8 mouse cellular contexts compared by ENCODE assay signal in genomic region chr6:99521038-99521640, GRCm38 (mm10). TPM values are rescaled to one million over a fixed set of nuclear protein-coding genes. Genes with fewer than 3 reads are reported as not detected.
DNase-seq lines count a peak whose midpoint lies in the region; ATAC-seq and TF ChIP-seq lines count a peak whose summit lies in the region.

No protein-coding gene starts in this region.

- TF ChIP-seq EP300 in heart, adult 2 months (IDR thresholded peaks at IDR 0.05; ENCODE audit: insufficient read depth, low read depth, low read length): 0 out of 2 replicates have a peak, but pooled peaks have one; percentile 2

- no peaks in the 10 kb centered on the region for H3K9me3 ChIP-seq in neural tube, embryonic 11.5 days (ENCODE audit: control insufficient read depth, low read length)
- H3K9me3 ChIP-seq in liver, embryonic 12.5 days (replicated peaks): no peaks in the 10 kb centered on the region

- DNase-seq in neural tube, embryonic 11.5 days (ENCODE audit: low spot score): peak; percentile 77
- no peak for DNase-seq in neural tube, embryonic 10.5 days (ENCODE audit: extremely low spot score, low spot score)
- DNase-seq in embryo, embryonic 11 days: peak; percentile 86
- peak; percentile 83 to 85 for DNase-seq in heart, adult 2 months
- peak; percentile 29 to 41 for DNase-seq in kidney, adult 8-10 months
- peak; percentile 54 for DNase-seq in naive thymus-derived CD4-positive, alpha-beta T cell, adult 2 months (ENCODE audit: low read depth)
- peak; percentile 83 for DNase-seq in testis, postnatal 14 days (ENCODE audit: low spot score)

- peak; percentile 59 for ATAC-seq in neural tube, embryonic 11.5 days (ENCODE audit: insufficient read depth, low FRiP score, low TSS enrichment)
- peak; percentile 46 for ATAC-seq in liver, embryonic 12.5 days

- H3K9ac ChIP-seq in neural tube, embryonic 11.5 days (ENCODE audit: low read length): peak overlapping the region; percentile 97
- peak overlapping the region; percentile 81 for H3K9ac ChIP-seq in heart, adult 2 months (ENCODE audit: low read depth, low read length)
- peak overlapping the region; percentile 88 for H3K9ac ChIP-seq in liver, embryonic 12.5 days

- TF ChIP-seq CTCF in heart, adult 2 months (IDR thresholded peaks at IDR 0.05): no peak

- H3K4me2 ChIP-seq in neural tube, embryonic 11.5 days (ENCODE audit: low read depth): peak overlapping the region; percentile 91
- H3K4me2 ChIP-seq in liver, embryonic 12.5 days: peak overlapping the region; percentile 89

- H3K27me3 ChIP-seq in neural tube, embryonic 11.5 days (ENCODE audit: control insufficient read depth, insufficient read depth, low read length): no peaks in the 10 kb centered on the region
- H3K27me3 ChIP-seq in heart, adult 2 months (ENCODE audit: control insufficient read depth, insufficient read depth, low read length): no peaks in the 10 kb centered on the region
- peaks cover 26% of the 10 kb centered on the region for H3K27me3 ChIP-seq in liver, embryonic 12.5 days (replicated peaks)

- H3K4me1 ChIP-seq in neural tube, embryonic 11.5 days (ENCODE audit: control insufficient read depth, insufficient read depth, low read length): no peaks in the 10 kb centered on the region
- H3K4me1 ChIP-seq in heart, adult 2 months (ENCODE audit: control insufficient read depth, insufficient read depth, low read length): no peaks in the 10 kb centered on the region
- peaks cover 19% of the 10 kb centered on the region for H3K4me1 ChIP-seq in liver, embryonic 12.5 days

- peak; percentile 49; the same call in 1 of the 2 replicates for TF ChIP-seq POLR2A in heart, adult 2 months (IDR thresholded peaks at IDR 0.05; ENCODE audit: insufficient read depth, low read depth, low read length)

- intact Hi-C loops in heart, adult 2 months (cut with DNase I): loop anchor here (5.0 to 10.0 kb wide), 9 partner anchors 34 to 996 kb away; partner anchors contain the start of gene Rybp

- H3K79me2 ChIP-seq in heart, adult 2 months (replicated peaks; ENCODE audit: control insufficient read depth, insufficient read depth, low read length): no peaks in the 10 kb centered on the region

- peak overlapping the region; percentile 84 for H3K4me3 ChIP-seq in neural tube, embryonic 11.5 days (ENCODE audit: low read depth, low read length)
- H3K4me3 ChIP-seq in heart, adult 2 months: peak overlapping the region; percentile 85
- H3K4me3 ChIP-seq in liver, embryonic 12.5 days: peak overlapping the region; percentile 78

- H3K27ac ChIP-seq in neural tube, embryonic 11.5 days (ENCODE audit: low read depth, low read length): peak overlapping the region; percentile 99
- H3K27ac ChIP-seq in heart, adult 2 months: peak overlapping the region; percentile 99
- H3K27ac ChIP-seq in liver, embryonic 12.5 days: peak overlapping the region; percentile 92

- H3K36me3 ChIP-seq in neural tube, embryonic 11.5 days (ENCODE audit: control insufficient read depth, insufficient read depth, low read length): no peaks in the 10 kb centered on the region
- H3K36me3 ChIP-seq in heart, adult 2 months (ENCODE audit: control insufficient read depth, insufficient read depth, low read length): no peaks in the 10 kb centered on the region
- peaks cover 4% of the 10 kb centered on the region; the same call in 1 of the 2 replicates for H3K36me3 ChIP-seq in liver, embryonic 12.5 days

- WGBS in neural tube, embryonic 11.5 days: under 1% methylated on average over 54 of the region's 54 CpGs
- WGBS in heart, adult 2 months: under 1% methylated on average over 53 of the region's 54 CpGs
- WGBS in liver, embryonic 12.5 days (ENCODE audit: insufficient replicate concordance): under 1% methylated on average over 50 of the region's 54 CpGs

RNA-seq across cellular contexts. Expression of gene Foxp1, which starts 1.4 kb away (rescaled TPM):
- 111 and 116 TPM in 2 replicates for polyA plus RNA-seq in neural tube, embryonic 11.5 days (2014; fragmentation: Nextera tagmentation; extraction: Ambion mirVana)
- 10 to 100 TPM; 26.4 to 31.6 TPM for total RNA-seq in heart, adult 2 months (2021)
- 22.9 and 29.1 TPM in 2 replicates for polyA plus RNA-seq in heart, adult 2 months (2012; rRNA removed)
- 25.5 and 29.3 TPM in 2 replicates for polyA plus RNA-seq in liver, embryonic 12.5 days (2016; fragmentation: Nextera tagmentation; extraction: Ambion mirVana)
